20 mouse cellular contexts compared by ENCODE assay signal in the genomic region with DNA sequence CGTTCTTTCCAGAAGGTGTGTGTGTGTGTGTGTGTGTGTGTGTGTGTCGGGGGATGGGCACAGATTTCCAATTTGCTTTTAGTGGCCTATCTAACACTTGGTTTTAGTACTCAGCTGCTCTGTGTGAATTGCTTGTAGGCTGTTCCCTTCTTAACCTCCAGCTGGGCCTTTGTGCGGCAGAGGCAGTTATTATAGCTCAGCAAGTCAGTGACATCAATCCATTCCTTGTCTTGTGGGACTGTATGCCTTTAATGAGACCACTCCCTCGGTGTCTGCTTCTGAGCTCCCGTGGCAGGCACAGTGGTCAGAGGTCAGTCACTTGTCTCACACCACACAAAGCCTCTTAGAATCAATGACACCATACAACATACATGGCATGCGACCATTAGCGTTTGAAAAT. TPM values are rescaled to one million over a fixed set of nuclear protein-coding genes. Genes with fewer than 3 reads are reported as not detected.
DNase-seq lines count a peak whose midpoint lies in the region; ATAC-seq and TF ChIP-seq lines count a peak whose summit lies in the region.
"Had no signal": no experiment of that assay in that cellular context is flagged by ENCODE, and none has a peak within 500 bp of the region (broad histone marks: within the 10 kb centered on the region; RNA-seq: fewer than 3 reads in every experiment).

No protein-coding gene starts in this region.

- no peaks in the 10 kb centered on the region for H3K27me3 ChIP-seq in midbrain, embryonic 11.5 days (ENCODE audit: control insufficient read depth, insufficient read depth, low read length)
- no peaks in the 10 kb centered on the region for H3K27me3 ChIP-seq in midbrain, postnatal 0 days (ENCODE audit: insufficient read depth, low read length)
- H3K27me3 ChIP-seq in forebrain, embryonic 13.5 days, result no peaks in the 10 kb centered on the region
- no peaks in the 10 kb centered on the region for H3K27me3 ChIP-seq in midbrain, embryonic 12.5 days
- H3K27me3 ChIP-seq in kidney, embryonic 14.5 days (ENCODE audit: control insufficient read depth, insufficient read depth, low read length), result no peaks in the 10 kb centered on the region
- H3K27me3 ChIP-seq: limb, embryonic 12.5 days; liver, embryonic 15.5 days had no signal

- TF ChIP-seq CTCF in midbrain, postnatal 0 days (IDR thresholded peaks at IDR 0.05), result no peak

- no peaks in the 10 kb centered on the region for H3K9me3 ChIP-seq in midbrain, embryonic 11.5 days (ENCODE audit: control insufficient read depth, low read length)
- no peaks in the 10 kb centered on the region for H3K9me3 ChIP-seq in midbrain, postnatal 0 days (ENCODE audit: low read length)
- H3K9me3 ChIP-seq in forebrain, embryonic 13.5 days (replicated peaks), result no peaks in the 10 kb centered on the region; the same call in 1 of the 2 replicates
- no peaks in the 10 kb centered on the region for H3K9me3 ChIP-seq in midbrain, embryonic 12.5 days
- no peaks in the 10 kb centered on the region for H3K9me3 ChIP-seq in kidney, embryonic 14.5 days (ENCODE audit: control insufficient read depth, low read length)
- H3K9me3 ChIP-seq: limb, embryonic 12.5 days; liver, embryonic 15.5 days had no signal

- peak overlapping the region; percentile 36 for H3K27ac ChIP-seq in midbrain, embryonic 11.5 days (ENCODE audit: low read depth, low read length)
- H3K27ac ChIP-seq in midbrain, postnatal 0 days (ENCODE audit: low read depth, low read length), result no peak overlapping the region
- peak overlapping the region; percentile 57 for H3K27ac ChIP-seq in forebrain, embryonic 13.5 days
- peak overlapping the region; percentile 56; the same call in 1 of the 2 replicates for H3K27ac ChIP-seq in midbrain, embryonic 12.5 days (replicated peaks)
- H3K27ac ChIP-seq in kidney, embryonic 14.5 days (ENCODE audit: low read depth, low read length), result no peak overlapping the region
- H3K27ac ChIP-seq: heart, adult 2 months; limb, embryonic 12.5 days; liver, embryonic 15.5 days; macrophage had no signal

- no peak overlapping the region for H3K4me2 ChIP-seq in midbrain, embryonic 11.5 days
- H3K4me2 ChIP-seq in midbrain, postnatal 0 days (ENCODE audit: low read depth, low read length, poor library complexity, severe bottlenecking), result no peak overlapping the region
- no peak overlapping the region for H3K4me2 ChIP-seq in forebrain, embryonic 13.5 days
- H3K4me2 ChIP-seq in midbrain, embryonic 12.5 days (replicated peaks), result no peak overlapping the region
- H3K4me2 ChIP-seq in kidney, embryonic 14.5 days (replicated peaks; ENCODE audit: low read depth, low read length), result no peak overlapping the region
- H3K4me2 ChIP-seq: limb, embryonic 12.5 days; liver, embryonic 15.5 days had no signal

- no peaks in the 10 kb centered on the region for H3K36me3 ChIP-seq in midbrain, embryonic 11.5 days (ENCODE audit: control insufficient read depth, insufficient read depth, low read length)
- no peaks in the 10 kb centered on the region for H3K36me3 ChIP-seq in midbrain, postnatal 0 days (ENCODE audit: insufficient read depth, low read length)
- no peaks in the 10 kb centered on the region for H3K36me3 ChIP-seq in forebrain, embryonic 13.5 days (ENCODE audit: poor library complexity, severe bottlenecking)
- no peaks in the 10 kb centered on the region for H3K36me3 ChIP-seq in midbrain, embryonic 12.5 days
- no peaks in the 10 kb centered on the region for H3K36me3 ChIP-seq in kidney, embryonic 14.5 days (ENCODE audit: control insufficient read depth, insufficient read depth, low read length)
- H3K36me3 ChIP-seq: limb, embryonic 12.5 days; liver, embryonic 15.5 days had no signal

- ATAC-seq in midbrain, embryonic 11.5 days (ENCODE audit: low FRiP score), result peak; percentile 72
- no peak for ATAC-seq in midbrain, postnatal 0 days (ENCODE audit: low FRiP score)
- ATAC-seq in forebrain, embryonic 13.5 days, result peak; percentile 78
- peak; percentile 67 for ATAC-seq in midbrain, embryonic 12.5 days (ENCODE audit: low FRiP score, low read depth)
- no peak for ATAC-seq in kidney, embryonic 14.5 days (ENCODE audit: low FRiP score, low TSS enrichment)
- ATAC-seq: intestine, postnatal 0 days had no signal

- no peak overlapping the region for H3K9ac ChIP-seq in midbrain, embryonic 11.5 days (ENCODE audit: low read length)
- H3K9ac ChIP-seq in midbrain, postnatal 0 days (replicated peaks; ENCODE audit: low read length, poor library complexity, severe bottlenecking), result no peak overlapping the region
- no peak overlapping the region for H3K9ac ChIP-seq in forebrain, embryonic 13.5 days
- H3K9ac ChIP-seq in midbrain, embryonic 12.5 days (replicated peaks), result no peak overlapping the region
- H3K9ac ChIP-seq in kidney, embryonic 14.5 days (ENCODE audit: low read depth, low read length), result no peak overlapping the region
- H3K9ac ChIP-seq: limb, embryonic 12.5 days; liver, embryonic 15.5 days had no signal

- peaks cover 8% of the 10 kb centered on the region; the same call in 1 of the 2 replicates for H3K4me1 ChIP-seq in midbrain, embryonic 11.5 days (ENCODE audit: control insufficient read depth, insufficient read depth, low read length)
- H3K4me1 ChIP-seq in midbrain, postnatal 0 days (ENCODE audit: insufficient read depth, low read length), result peaks cover 3% of the 10 kb centered on the region; the same call in 1 of the 2 replicates
- H3K4me1 ChIP-seq in forebrain, embryonic 13.5 days, result peaks cover 20% of the 10 kb centered on the region
- peaks cover 17% of the 10 kb centered on the region for H3K4me1 ChIP-seq in midbrain, embryonic 12.5 days
- H3K4me1 ChIP-seq in kidney, embryonic 14.5 days (ENCODE audit: control insufficient read depth, insufficient read depth, low read length), result no peaks in the 10 kb centered on the region
- H3K4me1 ChIP-seq: liver, embryonic 15.5 days had no signal

- DNase-seq in midbrain, embryonic 11.5 days (ENCODE audit: low spot score, missing footprints), result no peak
- no peak for DNase-seq in midbrain, postnatal 0 days (ENCODE audit: low spot score)
- DNase-seq in yolk sac, embryonic 10.5 days (ENCODE audit: low spot score), result peak; percentile 11
- DNase-seq in gastrocnemius, postnatal 10 days, result no peak
- no peak for DNase-seq in lung, postnatal 36 days
- DNase-seq: adrenal gland, postnatal 14 days; cerebellum, postnatal 14 days; heart, adult 2 months; kidney, postnatal 14 days; right cerebral cortex, adult 18-20 months had no signal

- 37% methylated on average over 7 of the region's 7 CpGs for WGBS in midbrain, embryonic 11.5 days
- 31% methylated on average over 7 of the region's 7 CpGs for WGBS in midbrain, postnatal 0 days
- WGBS in forebrain, embryonic 13.5 days, result 8% methylated on average over 7 of the region's 7 CpGs
- 33% methylated on average over 7 of the region's 7 CpGs for WGBS in midbrain, embryonic 12.5 days
- WGBS in kidney, embryonic 14.5 days, result 37% methylated on average over 7 of the region's 7 CpGs

- H3K4me3 ChIP-seq in midbrain, embryonic 11.5 days (ENCODE audit: low read depth, low read length), result no peak overlapping the region
- H3K4me3 ChIP-seq in midbrain, postnatal 0 days (ENCODE audit: low read depth, low read length), result no peak overlapping the region
- no peak overlapping the region for H3K4me3 ChIP-seq in forebrain, embryonic 13.5 days
- H3K4me3 ChIP-seq in midbrain, embryonic 12.5 days, result no peak overlapping the region
- H3K4me3 ChIP-seq in kidney, embryonic 14.5 days (ENCODE audit: low read length), result no peak overlapping the region
- H3K4me3 ChIP-seq: erythroblast, embryonic 14.5 days; heart, adult 2 months; limb, embryonic 12.5 days; liver, embryonic 15.5 days had no signal

RNA-seq across cellular contexts. Expression of a gene that starts 39.1 kb away (rescaled TPM):
- 8.0 TPM in 2 replicates for polyA plus RNA-seq in midbrain, embryonic 11.5 days (2014; fragmentation: Nextera tagmentation; extraction: Ambion mirVana)
- total RNA-seq in midbrain, postnatal 0 days (2014; rRNA removed), result 2.0 and 3.1 TPM in 2 replicates
- polyA plus RNA-seq in midbrain, postnatal 0 days (2015; fragmentation: Nextera tagmentation; extraction: Ambion mirVana), result 4.0 and 4.3 TPM in 2 replicates
- polyA plus RNA-seq in forebrain, embryonic 13.5 days (2015; fragmentation: Nextera tagmentation; extraction: Ambion mirVana), result 0.66 and 2.0 TPM in 2 replicates
- polyA plus RNA-seq in midbrain, embryonic 12.5 days (2016; fragmentation: Nextera tagmentation; extraction: Ambion mirVana), result 8.4 and 20.6 TPM in 2 replicates
- 1.8 and 2.4 TPM in 2 replicates for polyA plus RNA-seq in kidney, embryonic 14.5 days (2014; fragmentation: Nextera tagmentation; extraction: Ambion mirVana)
- 1 to 10 TPM; 1.2 to 3.0 TPM for total RNA-seq in gastrocnemius, postnatal 10 days (2021)
- total RNA-seq: ES-E14 had no signal
- polyA plus RNA-seq: C2C12; erythroblast, embryonic 14.5 days; macrophage had no signal

Comparison
In these comparisons a context has a peak if more than half of its experiments do, and no peak if none do; other contexts are left out.
1. ATAC-seq: peak in midbrain, embryonic 11.5 days (single experiment), forebrain, embryonic 13.5 days (single experiment) and midbrain, embryonic 12.5 days (single experiment); none in midbrain, postnatal 0 days (single experiment) and kidney, embryonic 14.5 days (single experiment).
2. H3K27ac ChIP-seq: peak in midbrain, embryonic 11.5 days (single experiment), forebrain, embryonic 13.5 days (single experiment) and midbrain, embryonic 12.5 days (single experiment); none in midbrain, postnatal 0 days (single experiment) and kidney, embryonic 14.5 days (single experiment).